Mouse (Mus musculus): ENCODE measurements around the gene Nptxr. TPM values are rescaled to one million over a fixed set of nuclear protein-coding genes. Genes with fewer than 3 reads are reported as not detected.
A peak's percentile ranks its signal among the peaks of the same experiment; 100 is the strongest.
"Not testable (repeated sequence)": the region's sequence is repeated elsewhere in the genome, so short reads cannot be mapped to it uniquely, and the experiment has no call there.

The Nptxr gene
- polyA plus RNA-seq, 1 experiment = 9.7 TPM

DNA sequence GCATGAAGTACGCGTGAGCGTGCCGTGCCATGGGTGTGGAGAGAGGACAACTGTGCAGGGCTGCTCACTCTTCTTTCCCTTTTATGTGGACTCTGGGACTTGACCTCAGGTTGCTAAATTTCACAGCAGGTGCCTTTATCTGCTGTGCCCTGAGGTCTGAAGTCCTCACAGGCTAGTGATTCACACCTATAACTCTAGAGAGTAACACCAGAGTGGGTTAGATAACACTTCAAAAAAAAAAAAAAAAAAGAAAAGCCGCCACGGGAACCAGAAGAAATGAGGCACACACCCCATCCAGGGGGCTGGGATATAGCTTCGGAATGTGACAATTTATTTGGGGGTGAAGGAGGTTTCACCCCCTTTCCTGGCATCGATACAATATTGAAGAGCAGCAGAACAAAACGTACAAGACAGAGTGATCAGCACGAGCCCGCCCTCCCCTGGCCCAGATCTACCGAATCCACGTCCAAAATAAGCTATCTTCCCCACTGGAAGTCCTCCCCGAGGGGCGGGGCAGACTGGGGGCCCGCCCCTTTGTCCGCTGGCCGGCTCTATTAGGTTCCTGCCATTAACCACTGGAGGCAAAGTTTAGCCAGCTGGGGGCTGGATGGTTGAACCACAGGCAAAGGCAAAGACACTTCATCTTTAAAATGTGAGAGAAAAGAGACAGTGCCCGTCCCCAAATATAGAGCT lies 19.2 kb upstream of the Nptxr start:
- Histone ChIP-seq H3K4me1 (ENCODE audit: control insufficient read depth, insufficient read depth, low read length) (no peaks in the 10 kb centered on the region), H3K27ac (ENCODE audit: insufficient read depth, low read length) (no peak overlapping the region), H3K4me3 (ENCODE audit: insufficient read depth, low read length) (no peak overlapping the region)
- no peak for TF ChIP-seq POLR2A (IDR thresholded peaks at IDR 0.05; ENCODE audit: low read depth, low read length)
- TF ChIP-seq CTCF (IDR thresholded peaks at IDR 0.05; ENCODE audit: borderline replicate concordance, insufficient read depth, low read length) = no peak

DNA sequence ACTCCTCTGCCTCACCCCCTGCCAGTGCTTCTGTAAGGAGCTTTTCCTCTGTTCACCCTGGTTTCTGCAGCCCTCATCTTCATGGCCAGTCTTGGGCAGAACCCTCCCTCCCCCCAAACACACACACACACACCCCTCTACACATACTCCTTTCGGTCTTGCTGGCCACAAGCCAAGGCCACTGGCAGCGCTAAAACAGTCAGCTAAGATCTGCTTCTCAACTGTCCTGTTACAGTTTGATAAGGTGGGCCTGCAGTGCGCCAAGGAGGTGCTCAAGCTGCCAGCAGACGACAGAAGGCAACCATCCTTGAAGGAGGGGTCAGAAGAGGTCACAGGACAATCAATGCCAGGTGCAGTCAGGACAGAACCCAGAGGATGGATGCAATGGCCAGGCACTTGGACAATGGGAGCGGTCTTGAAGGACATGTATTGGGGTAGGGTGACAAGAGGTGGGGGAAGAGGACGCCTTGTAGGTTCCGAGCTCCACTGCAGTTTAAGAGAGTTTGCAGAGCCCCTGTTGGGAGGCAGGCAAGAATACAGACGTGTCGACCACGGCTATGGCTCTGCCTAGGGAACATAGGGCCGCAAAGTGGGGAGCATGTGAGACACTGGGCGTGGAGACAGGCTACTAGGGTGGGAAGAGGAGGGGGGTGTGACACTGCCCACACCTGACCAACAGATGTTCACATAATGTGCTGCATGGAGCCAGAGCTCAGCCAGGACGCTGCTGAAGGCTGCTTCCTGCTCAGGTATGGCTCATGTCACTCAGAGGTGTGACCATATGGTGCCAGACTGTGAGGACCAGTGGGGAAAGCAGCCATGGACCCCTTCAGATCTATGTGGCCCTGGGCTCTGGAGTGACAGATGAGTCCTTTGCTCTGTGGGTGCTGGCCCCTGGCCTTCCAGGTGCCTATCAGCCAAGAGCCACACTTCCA lies 18.0 kb upstream of the Nptxr start:
- H3K4me1 ChIP-seq (ENCODE audit: control insufficient read depth, insufficient read depth, low read length) = no peaks in the 10 kb centered on the region
- TF ChIP-seq POLR2A (IDR thresholded peaks at IDR 0.05; ENCODE audit: low read depth, low read length) = 0 out of 2 replicates have a peak, but pooled peaks have one; percentile 24
- TF ChIP-seq CTCF (IDR thresholded peaks at IDR 0.05; ENCODE audit: borderline replicate concordance, insufficient read depth, low read length) = no peak
- no peak overlapping the region for H3K4me3 ChIP-seq (ENCODE audit: insufficient read depth, low read length)
- no peak overlapping the region for H3K27ac ChIP-seq (ENCODE audit: insufficient read depth, low read length)

DNA sequence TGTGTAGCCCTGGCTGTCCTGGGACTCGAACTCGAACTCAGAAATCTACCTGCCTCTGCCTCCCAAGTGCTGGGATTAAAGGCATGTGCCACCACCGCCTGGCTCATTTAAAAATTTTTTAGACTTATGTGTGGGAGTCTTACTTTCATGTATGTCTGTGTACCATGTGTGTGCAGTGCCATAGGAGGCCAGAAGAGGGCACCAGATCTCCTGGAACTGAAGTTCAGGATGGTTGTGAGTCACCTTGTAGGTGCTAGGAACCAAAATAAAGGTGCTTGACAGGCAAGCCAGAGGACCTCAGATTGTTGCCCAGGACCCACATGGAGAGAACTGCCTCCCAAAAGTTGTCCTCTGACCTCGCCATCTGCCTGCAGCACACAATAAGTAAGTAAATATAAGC lies 13.8 kb upstream of the Nptxr start:
- Histone ChIP-seq H3K4me1 (ENCODE audit: control insufficient read depth, insufficient read depth, low read length) (peaks cover 6% of the 10 kb centered on the region; the same call in 1 of the 2 replicates), H3K4me3 (ENCODE audit: insufficient read depth, low read length) (no peak overlapping the region), H3K27ac (ENCODE audit: insufficient read depth, low read length) (no peak overlapping the region)
- no peak for TF ChIP-seq POLR2A (IDR thresholded peaks at IDR 0.05; ENCODE audit: low read depth, low read length)
- TF ChIP-seq CTCF (IDR thresholded peaks at IDR 0.05; ENCODE audit: borderline replicate concordance, insufficient read depth, low read length) = no peak

DNA sequence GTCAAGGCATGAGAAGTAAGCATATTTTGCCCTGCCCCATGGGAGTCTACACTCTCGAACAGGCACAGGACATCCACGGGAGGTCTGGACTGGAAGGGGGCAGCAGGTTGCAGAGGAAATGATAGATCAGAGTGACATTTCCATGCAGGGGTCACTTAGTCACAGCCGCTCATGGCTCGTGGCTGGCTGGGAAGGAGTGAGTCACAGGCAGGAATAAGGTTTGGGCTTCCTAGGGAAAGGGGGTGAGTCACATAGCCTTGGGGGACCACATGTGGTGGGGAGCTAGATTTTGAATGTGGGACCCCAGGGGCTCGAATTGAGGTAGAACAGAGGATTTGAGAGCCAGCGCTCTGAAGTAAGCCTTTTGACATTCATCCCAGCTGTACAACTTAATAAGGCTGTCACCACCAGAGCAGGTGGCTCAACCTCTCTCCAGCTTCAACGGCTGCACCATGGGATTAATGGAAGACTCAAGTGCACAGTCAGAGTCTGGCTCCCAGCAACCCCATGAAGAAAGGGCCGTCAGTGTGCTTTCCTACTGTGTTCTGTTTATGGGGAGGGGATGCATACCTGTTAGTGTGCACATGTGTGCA lies 9.2 kb upstream of the Nptxr start:
- Histone ChIP-seq H3K4me3 (ENCODE audit: insufficient read depth, low read length) (no peak overlapping the region), H3K4me1 (ENCODE audit: control insufficient read depth, insufficient read depth, low read length) (peaks cover 7% of the 10 kb centered on the region; the same call in 1 of the 2 replicates), H3K27ac (ENCODE audit: insufficient read depth, low read length) (no peak overlapping the region)
- no peak for TF ChIP-seq POLR2A (IDR thresholded peaks at IDR 0.05; ENCODE audit: low read depth, low read length)
- no peak for TF ChIP-seq CTCF (IDR thresholded peaks at IDR 0.05; ENCODE audit: borderline replicate concordance, insufficient read depth, low read length)

DNA sequence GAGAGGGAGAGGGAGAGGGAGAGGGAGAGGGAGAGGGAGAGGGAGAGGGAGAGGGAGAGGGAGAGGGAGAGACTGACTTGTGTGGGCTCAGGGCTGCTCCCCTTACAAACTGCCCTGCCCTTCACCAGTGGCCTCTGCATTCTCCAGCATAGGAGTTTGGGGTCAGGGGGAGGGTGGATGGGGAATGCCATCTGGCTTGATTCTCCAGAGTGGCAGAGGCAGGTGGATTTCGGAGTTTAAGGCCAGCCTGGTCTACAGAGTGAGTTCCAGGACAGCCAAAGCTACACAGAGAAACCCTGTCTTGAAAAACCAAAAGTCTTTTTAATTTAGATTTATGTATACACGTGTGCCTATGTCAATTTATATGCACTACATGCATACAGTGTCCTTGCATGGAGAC lies 8.3 kb upstream of the Nptxr start:
- not testable (repeated sequence) for H3K4me1 ChIP-seq (ENCODE audit: control insufficient read depth, insufficient read depth, low read length)

DNA sequence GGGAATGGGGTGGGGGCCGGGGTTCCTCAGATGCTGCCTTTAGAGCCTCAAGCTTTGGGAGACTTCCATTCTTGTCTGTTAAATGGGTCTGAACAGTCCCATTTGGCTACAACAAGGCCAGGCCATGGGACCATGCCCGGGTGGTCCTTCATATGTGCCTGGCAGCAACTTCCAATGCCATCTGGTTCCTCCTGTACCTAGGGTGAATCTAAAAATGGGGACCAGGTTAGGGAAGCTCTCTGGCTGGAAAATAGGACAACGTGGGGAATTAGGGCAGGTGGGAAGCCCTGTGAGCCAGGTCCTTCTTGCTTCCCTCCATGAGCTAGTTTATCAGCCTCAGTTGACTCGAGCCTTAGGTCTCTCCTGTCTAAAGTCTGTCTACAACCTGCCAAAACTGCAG lies 6.4 kb upstream of the Nptxr start:
- Histone ChIP-seq H3K4me3 (ENCODE audit: insufficient read depth, low read length) (no peak overlapping the region), H3K4me1 (ENCODE audit: control insufficient read depth, insufficient read depth, low read length) (peaks cover 7% of the 10 kb centered on the region; the same call in 1 of the 2 replicates), H3K27ac (ENCODE audit: insufficient read depth, low read length) (no peak overlapping the region)
- TF ChIP-seq CTCF (IDR thresholded peaks at IDR 0.05; ENCODE audit: borderline replicate concordance, insufficient read depth, low read length) (no peak), POLR2A (IDR thresholded peaks at IDR 0.05; ENCODE audit: low read depth, low read length) (no peak)

More for the DNA sequence above, 8.3 kb upstream of the Nptxr start:
- not testable (repeated sequence) for H3K4me3 ChIP-seq (ENCODE audit: insufficient read depth, low read length); H3K27ac ChIP-seq (ENCODE audit: insufficient read depth, low read length)

DNA sequence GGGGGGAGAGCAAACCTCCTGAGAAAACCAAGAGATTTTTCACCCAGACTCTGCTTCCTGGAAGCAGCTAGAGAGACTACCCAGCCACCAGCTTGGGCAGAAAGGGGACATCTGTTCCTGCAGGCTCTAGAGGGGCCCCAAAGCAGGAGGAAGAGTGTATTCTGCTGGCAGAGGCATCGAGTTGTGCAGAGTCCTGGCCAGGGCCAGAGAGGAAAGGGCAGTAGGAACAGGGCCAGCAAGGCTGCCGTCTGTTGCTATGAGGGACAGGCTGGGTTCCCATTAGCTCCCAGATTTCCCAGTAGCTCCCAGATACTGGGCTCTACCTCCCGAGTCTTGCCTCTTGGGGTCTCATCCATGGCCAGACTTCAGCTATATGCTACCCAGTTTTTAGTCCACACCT lies 5.5 kb upstream of the Nptxr start:
- TF ChIP-seq POLR2A (IDR thresholded peaks at IDR 0.05; ENCODE audit: low read depth, low read length) (no peak), CTCF (IDR thresholded peaks at IDR 0.05; ENCODE audit: borderline replicate concordance, insufficient read depth, low read length) (no peak)
- H3K4me1 ChIP-seq (ENCODE audit: control insufficient read depth, insufficient read depth, low read length) = peaks cover 7% of the 10 kb centered on the region; the same call in 1 of the 2 replicates
- no peak overlapping the region for H3K27ac ChIP-seq (ENCODE audit: insufficient read depth, low read length)
- H3K4me3 ChIP-seq (ENCODE audit: insufficient read depth, low read length) = no peak overlapping the region

DNA sequence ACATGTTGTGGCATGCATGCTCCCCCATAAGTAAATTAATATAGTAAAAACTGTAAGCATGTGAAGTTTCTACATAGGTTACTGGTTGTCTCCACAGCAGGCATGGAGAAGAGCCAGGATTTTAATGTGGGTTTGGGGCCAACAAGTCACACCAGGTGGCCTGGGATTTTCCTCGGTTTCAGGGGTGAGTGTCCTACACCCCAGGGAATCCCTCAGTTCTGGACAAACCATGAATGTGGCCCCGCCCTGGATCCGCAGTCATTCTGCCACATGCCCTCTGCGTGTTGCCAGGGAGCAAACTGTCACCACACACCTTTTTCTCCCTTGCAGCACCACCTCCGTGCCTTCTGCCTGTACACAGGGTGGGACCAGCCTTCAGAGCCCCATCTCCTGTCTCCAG lies 4.1 kb upstream of the Nptxr start:
- Histone ChIP-seq H3K4me3 (ENCODE audit: insufficient read depth, low read length) (no peak overlapping the region), H3K4me1 (ENCODE audit: control insufficient read depth, insufficient read depth, low read length) (peaks cover 4% of the 10 kb centered on the region; the same call in 1 of the 2 replicates), H3K27ac (ENCODE audit: insufficient read depth, low read length) (no peak overlapping the region)
- TF ChIP-seq POLR2A (IDR thresholded peaks at IDR 0.05; ENCODE audit: low read depth, low read length) (no peak), CTCF (IDR thresholded peaks at IDR 0.05; ENCODE audit: borderline replicate concordance, insufficient read depth, low read length) (no peak)

DNA sequence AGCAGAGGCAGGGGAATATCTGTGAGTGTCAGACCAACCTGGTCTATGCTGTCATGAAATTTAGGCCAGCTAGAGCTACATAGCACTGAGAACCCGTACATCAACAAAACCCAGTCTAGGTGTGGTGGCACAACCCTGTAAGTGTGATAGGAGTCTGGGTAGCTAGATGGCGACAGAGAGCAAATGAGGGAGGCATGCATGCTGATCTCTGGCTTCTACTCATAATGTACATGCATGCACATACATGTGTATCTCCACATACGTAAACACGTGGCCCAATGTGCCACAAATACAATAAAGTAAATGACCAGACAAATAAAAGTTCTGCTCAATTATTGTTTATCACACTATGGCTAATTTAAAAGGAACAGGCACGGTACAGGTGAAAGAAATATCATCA lies 3.5 kb upstream of the Nptxr start:
- Histone ChIP-seq H3K4me3 (ENCODE audit: insufficient read depth, low read length) (no peak overlapping the region), H3K4me1 (ENCODE audit: control insufficient read depth, insufficient read depth, low read length) (no peaks in the 10 kb centered on the region)
- TF ChIP-seq CTCF (IDR thresholded peaks at IDR 0.05; ENCODE audit: borderline replicate concordance, insufficient read depth, low read length) (peak; percentile 71; the same call in 1 of the 2 replicates), POLR2A (IDR thresholded peaks at IDR 0.05; ENCODE audit: low read depth, low read length) (no peak)

More for the DNA sequence above, 3.5 kb upstream of the Nptxr start:
- H3K27ac ChIP-seq (ENCODE audit: insufficient read depth, low read length) = no peak overlapping the region

Measured in embryonic fibroblast, embryonic 13.5 days (primary cell).